Mouse (Mus musculus) testis, adult 2 months (tissue): ENCODE measurements at regions not wholly inside any gene's neighbourhood (a gene's known extent, or its start where the extent isn't known, plus 50 kb on each side); places are given as distances from the start of the nearest gene placed in this dataset.

Source experiments
- H3K27ac ChIP-seq: fragments of 200-500 bp; 2 replicates; pipeline ENCODE4 v1.5.1; 2012; ENCODE audit warnings: low read depth, low read length; ENCODE audit not compliant: control insufficient read depth, insufficient read depth
- H3K27me3 ChIP-seq: fragments of 200-500 bp; 2 replicates; pipeline ENCODE4 v1.6.1; 2012; ENCODE audit warnings: mild to moderate bottlenecking, low read length, moderate library complexity; ENCODE audit not compliant: control insufficient read depth, insufficient read depth
- H3K36me3 ChIP-seq: fragments of 200-500 bp; 2 replicates; pipeline ENCODE4 v1.6.1; 2012; ENCODE audit warnings: mild to moderate bottlenecking, low read length; ENCODE audit not compliant: control insufficient read depth, insufficient read depth
- H3K4me1 ChIP-seq: fragments of 200-500 bp; 2 replicates; pipeline ENCODE4 v1.6.1; 2012; ENCODE audit warnings: low read length; ENCODE audit not compliant: control insufficient read depth, insufficient read depth
- H3K4me3 ChIP-seq: fragments of 200-500 bp; 2 replicates; pipeline ENCODE4 v1.5.1; 2012; ENCODE audit warnings: low read depth, mild to moderate bottlenecking, low read length, moderate library complexity, mixed read lengths; ENCODE audit not compliant: control insufficient read depth
- CTCF ChIP-seq: fragments of 200-500 bp; IDR thresholded peaks from 2 replicates; pipeline ENCODE4 v1.5.1; 2012; ENCODE audit warnings: low read depth, mild to moderate bottlenecking, inconsistent platforms, low read length, moderate library complexity; ENCODE audit not compliant: control insufficient read depth, insufficient read depth, insufficient replicate concordance
- POLR2A ChIP-seq: fragments of 200-500 bp; IDR thresholded peaks from 2 replicates; pipeline ENCODE4 v1.6.1; 2012; ENCODE audit warnings: low read depth, mild to moderate bottlenecking, inconsistent platforms, low read length, moderate library complexity; ENCODE audit not compliant: control insufficient read depth

DNA sequence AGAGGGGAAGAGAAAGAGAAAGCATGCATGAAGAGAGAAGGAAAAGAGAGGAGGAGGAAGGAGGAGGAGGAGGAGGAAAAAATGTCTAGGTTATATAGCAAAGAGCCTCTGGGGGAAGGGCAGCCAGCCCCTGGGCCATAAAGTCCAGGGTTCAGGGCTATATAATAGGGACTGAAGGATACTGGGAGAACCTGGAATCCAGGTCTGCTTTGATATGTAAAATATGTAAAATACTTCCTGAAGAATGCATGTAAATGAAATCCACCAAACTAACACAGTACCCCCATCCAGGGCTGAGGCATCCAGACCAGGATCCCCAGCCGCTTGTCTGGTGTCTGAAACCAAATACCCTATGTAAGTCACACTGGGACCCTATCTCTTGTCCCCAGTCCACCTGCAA is 91.5 kb downstream of the Tmem17 start:
- TF ChIP-seq POLR2A = no peak
- TF ChIP-seq CTCF = no peak
- Histone ChIP-seq H3K27me3 (no peaks in the 10 kb centered on the region), H3K27ac (no peak overlapping the region), H3K4me3 (no peak overlapping the region), H3K4me1 (peaks cover 2% of the 10 kb centered on the region), H3K36me3 (no peaks in the 10 kb centered on the region)

DNA sequence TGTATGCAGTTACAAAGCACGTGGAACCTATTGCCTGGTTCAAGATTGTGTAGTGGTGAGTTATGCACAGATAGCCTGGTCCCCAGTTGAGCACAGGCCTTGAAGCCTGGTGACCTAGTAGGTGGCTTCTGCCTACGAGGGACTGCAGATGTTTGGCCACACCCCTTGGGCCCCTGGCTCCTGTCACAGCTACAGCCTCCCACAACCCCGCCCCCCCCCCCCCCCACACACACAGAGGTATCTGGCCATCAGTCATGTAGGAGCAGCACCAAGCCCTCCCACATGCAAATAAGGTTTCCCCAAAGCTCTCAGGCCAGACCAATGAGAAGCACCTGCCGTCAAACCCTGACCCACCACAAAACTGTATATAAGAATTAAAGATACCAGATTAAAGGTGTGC is 94.5 kb downstream of the Tmem17 start:
- no peaks in the 10 kb centered on the region for H3K27me3 ChIP-seq
- H3K27ac ChIP-seq = no peak overlapping the region
- TF ChIP-seq CTCF (no peak), POLR2A (no peak)

DNA sequence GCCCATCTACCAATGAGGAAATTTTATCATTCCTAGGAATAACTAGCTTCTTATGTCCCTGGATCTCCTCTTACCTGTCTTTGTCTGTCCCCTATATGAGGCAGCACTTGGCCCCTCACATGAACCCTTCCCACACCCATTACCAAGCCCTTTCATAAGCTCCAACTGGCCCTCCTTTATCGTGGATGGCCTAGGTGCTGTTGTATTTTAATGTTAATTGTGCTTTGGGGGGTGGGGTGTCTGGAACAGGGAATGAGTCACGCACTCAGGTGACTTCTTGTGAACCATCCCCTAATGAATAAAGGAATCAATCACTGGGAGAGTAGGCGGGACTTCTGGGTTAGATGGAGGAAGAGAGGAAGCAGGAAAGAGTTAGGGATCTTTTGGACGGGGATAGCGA is 95.8 kb downstream of the Tmem17 start:
- TF ChIP-seq CTCF (no peak), POLR2A (no peak)

More for the DNA sequence above, 94.5 kb downstream of the Tmem17 start:
- H3K4me1 ChIP-seq = peaks cover 1% of the 10 kb centered on the region
- H3K4me3 ChIP-seq = no peak overlapping the region
- H3K36me3 ChIP-seq = no peaks in the 10 kb centered on the region

DNA sequence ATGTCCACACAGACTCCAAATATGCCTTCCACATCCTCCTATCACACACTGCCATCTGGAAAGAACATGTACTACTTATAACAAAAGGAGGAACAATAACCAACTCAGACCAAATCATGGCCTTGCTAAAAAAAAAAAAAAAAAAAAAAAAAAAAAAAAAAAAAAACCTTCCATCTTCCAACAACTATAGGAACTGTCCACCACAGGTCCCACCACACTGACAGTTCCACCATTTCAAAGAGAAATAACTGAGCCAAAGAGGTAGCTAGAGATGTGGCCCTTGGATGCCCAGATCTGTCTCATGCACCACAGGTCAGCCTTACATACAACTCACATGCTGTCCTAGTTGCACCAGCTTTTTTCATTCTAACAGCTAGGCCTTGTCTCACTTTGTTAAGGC is 97.1 kb downstream of the Tmem17 start:
- TF ChIP-seq POLR2A = no peak
- TF ChIP-seq CTCF = no peak
- H3K36me3 ChIP-seq = no peaks in the 10 kb centered on the region
- no peak overlapping the region for H3K4me3 ChIP-seq
- no peaks in the 10 kb centered on the region for H3K27me3 ChIP-seq
- H3K4me1 ChIP-seq = no peaks in the 10 kb centered on the region; the same call in 1 of the 2 replicates
- no peak overlapping the region for H3K27ac ChIP-seq

More for the DNA sequence above, 95.8 kb downstream of the Tmem17 start:
- H3K4me3 ChIP-seq = no peak overlapping the region
- no peaks in the 10 kb centered on the region for H3K27me3 ChIP-seq
- no peaks in the 10 kb centered on the region for H3K36me3 ChIP-seq
- H3K27ac ChIP-seq = no peak overlapping the region
- H3K4me1 ChIP-seq = no peaks in the 10 kb centered on the region; the same call in 1 of the 2 replicates

DNA sequence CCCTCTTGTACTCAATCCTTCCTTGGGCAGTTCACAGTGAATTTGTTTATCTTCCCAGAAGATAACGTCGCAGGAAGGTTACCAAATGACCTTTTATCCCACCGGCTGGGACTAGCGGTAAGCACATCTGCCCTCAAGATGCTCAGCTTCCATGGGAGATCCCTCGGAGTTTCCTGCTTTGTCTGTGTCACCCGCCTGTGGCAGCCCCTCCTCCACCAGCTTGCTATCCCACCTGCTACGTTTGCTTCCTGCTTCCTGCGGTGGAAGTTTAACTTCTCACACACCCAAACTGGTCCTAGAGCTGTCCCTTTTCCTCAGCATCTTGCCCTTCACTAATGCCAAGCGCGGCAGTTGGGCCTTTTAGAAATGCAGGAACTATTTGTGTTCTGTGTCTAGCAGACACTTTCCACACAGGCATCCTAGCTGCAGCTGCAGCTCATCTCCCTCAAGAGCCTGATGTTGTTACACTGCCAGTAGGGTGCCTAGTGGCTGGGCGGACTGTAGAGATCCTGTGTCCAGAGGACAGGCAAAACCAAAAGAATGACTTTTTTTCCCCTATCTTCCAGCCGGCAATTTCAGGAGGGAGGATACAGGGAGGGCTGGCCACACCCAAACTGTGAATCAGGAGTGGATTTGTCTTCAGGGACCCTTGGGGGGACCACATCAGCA is 98.7 kb downstream of the Tmem17 start:
- no peak overlapping the region for H3K4me3 ChIP-seq
- H3K27ac ChIP-seq = no peak overlapping the region; the same call in 1 of the 2 replicates
- no peaks in the 10 kb centered on the region for H3K36me3 ChIP-seq
- no peaks in the 10 kb centered on the region; the same call in 1 of the 2 replicates for H3K4me1 ChIP-seq
- no peaks in the 10 kb centered on the region for H3K27me3 ChIP-seq
- TF ChIP-seq POLR2A (no peak), CTCF (no peak)

DNA sequence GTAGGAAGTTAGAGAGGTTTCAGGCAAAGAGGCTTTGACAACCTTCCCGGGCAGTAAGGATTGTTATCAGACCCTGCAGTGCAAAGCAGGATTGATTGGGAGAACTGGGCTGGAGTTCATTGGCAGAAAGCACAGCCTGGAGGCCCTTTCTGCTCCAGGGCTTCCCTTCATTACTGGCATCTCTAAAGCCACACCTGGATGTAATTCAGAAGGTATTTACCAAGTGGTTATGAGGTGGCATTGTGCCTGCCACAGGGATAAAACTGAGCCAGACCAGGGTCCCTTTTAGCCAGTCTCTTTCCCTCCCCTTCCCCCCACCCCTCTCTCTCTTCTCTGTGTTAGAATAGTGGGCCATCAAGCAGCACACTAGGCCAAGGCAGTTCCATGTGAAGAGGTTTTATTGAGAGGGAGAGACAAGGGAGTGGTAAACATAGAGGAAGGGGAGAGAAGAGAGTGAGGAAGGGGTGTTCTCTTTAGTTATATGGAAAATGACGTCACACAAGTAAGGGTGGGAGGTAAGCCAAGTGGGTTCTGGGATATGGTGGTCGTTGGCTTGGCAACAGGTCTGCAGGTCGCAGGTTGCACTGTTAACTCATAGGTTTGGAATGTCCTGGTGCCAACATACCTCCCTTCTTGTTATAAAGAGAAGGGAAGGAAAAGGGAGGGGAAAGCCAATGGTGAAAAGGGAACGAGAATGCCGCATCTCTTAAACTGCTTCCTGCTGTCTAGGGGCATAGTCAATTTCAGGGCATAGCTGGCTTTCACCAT is 99.4 kb downstream of the Tmem17 start:
- Histone ChIP-seq H3K36me3 (no peaks in the 10 kb centered on the region), H3K4me1 (no peaks in the 10 kb centered on the region; the same call in 1 of the 2 replicates), H3K27me3 (no peaks in the 10 kb centered on the region), H3K27ac (no peak overlapping the region), H3K4me3 (no peak overlapping the region)
- TF ChIP-seq POLR2A = no peak
- no peak for TF ChIP-seq CTCF

DNA sequence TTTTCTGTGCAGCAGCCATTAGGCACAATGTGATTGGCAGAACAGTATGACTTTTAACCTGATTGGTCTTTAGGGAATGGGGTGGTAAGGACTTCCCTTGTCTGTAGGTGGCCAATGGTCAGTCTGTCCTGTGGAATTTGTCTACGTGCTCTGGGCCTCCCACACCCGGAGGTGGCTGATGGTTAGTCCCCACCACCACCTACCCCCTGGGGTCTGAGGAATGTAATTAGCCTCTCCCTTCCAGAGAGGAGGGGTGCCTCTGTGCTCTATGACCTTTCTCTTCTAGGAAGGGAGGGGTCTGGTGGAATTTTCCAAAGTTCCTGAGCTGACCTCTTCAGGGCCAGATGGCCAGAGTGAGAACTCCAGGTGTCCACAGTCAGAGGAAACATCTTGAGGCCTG is 101.6 kb downstream of the Tmem17 start:
- Histone ChIP-seq H3K27ac (no peak overlapping the region), H3K4me3 (no peak overlapping the region), H3K27me3 (no peaks in the 10 kb centered on the region), H3K4me1 (peaks cover 6% of the 10 kb centered on the region), H3K36me3 (no peaks in the 10 kb centered on the region)
- no peak for TF ChIP-seq CTCF
- no peak for TF ChIP-seq POLR2A
